In the genomic region with DNA sequence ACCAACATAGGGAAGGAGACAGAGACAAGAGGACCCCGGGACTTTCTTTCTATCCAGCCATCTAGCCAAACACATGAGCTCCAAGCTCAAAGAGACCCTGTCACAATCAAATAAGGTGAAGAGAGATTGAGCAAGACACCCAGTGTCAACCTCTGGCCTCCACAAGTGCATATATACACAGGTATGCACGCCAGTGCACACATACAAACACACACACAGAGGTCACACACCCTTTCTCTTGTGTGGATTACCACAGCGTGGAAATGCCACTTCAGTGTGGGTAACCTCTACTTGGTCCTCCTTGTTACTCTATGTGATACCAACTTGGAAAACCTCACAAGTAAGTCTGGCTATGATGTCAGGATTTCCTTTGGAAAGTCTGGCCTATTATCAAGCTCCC, we compare ENCODE assay signal across 25 mouse cellular contexts.
"Had no signal": no experiment of that assay in that cellular context is flagged by ENCODE, and none has a peak within 500 bp of the region (broad histone marks: within the 10 kb centered on the region; RNA-seq: fewer than 3 reads in every experiment).

No protein-coding gene starts in this region.

- ATAC-seq: forebrain, embryonic 16.5 days; hindbrain, embryonic 16.5 days; inflammation-experienced regulatory T-cells, adult 6 months; intestine, embryonic 15.5 days; intestine, postnatal 0 days had no signal

- H3K4me3 ChIP-seq: gastrocnemius, adult 2 months; heart, adult 2 months; hindbrain, embryonic 10.5 days; hindbrain, embryonic 12.5 days; intestine, embryonic 15.5 days; layer of hippocampus, adult 2 months; left cerebral cortex, adult 2 months; limb, embryonic 10.5 days; limb, embryonic 12.5 days; liver, embryonic 13.5 days had no signal

- H3K9me3 ChIP-seq: hindbrain, embryonic 10.5 days; hindbrain, embryonic 12.5 days; intestine, embryonic 15.5 days; limb, embryonic 10.5 days; limb, embryonic 12.5 days; liver, embryonic 13.5 days had no signal

- H3K27me3 ChIP-seq: hindbrain, embryonic 12.5 days; intestine, embryonic 15.5 days; limb, embryonic 12.5 days; liver, embryonic 13.5 days had no signal

- H3K27ac ChIP-seq: gastrocnemius, adult 2 months; heart, adult 2 months; hindbrain, embryonic 10.5 days; hindbrain, embryonic 12.5 days; hindbrain, embryonic 14.5 days; intestine, embryonic 15.5 days; layer of hippocampus, adult 2 months; left cerebral cortex, adult 2 months; limb, embryonic 10.5 days; limb, embryonic 12.5 days; liver, embryonic 13.5 days had no signal

- H3K36me3 ChIP-seq: hindbrain, embryonic 10.5 days; hindbrain, embryonic 12.5 days; intestine, embryonic 15.5 days; limb, embryonic 10.5 days; limb, embryonic 12.5 days; liver, embryonic 13.5 days had no signal

- H3K4me2 ChIP-seq: heart, embryonic 11.5 days; hindbrain, embryonic 12.5 days; hindbrain, embryonic 14.5 days; intestine, embryonic 15.5 days; limb, embryonic 12.5 days; liver, embryonic 13.5 days had no signal

- DNase-seq: gastrocnemius, adult 2 months; gastrocnemius, postnatal 10 days; gastrocnemius, postnatal 25 days; heart, adult 2 months; heart, postnatal 10 days; heart, postnatal 4 days; kidney, adult 18-20 months; kidney, adult 8-10 months; kidney, postnatal 10 days; kidney, postnatal 25 days; kidney, postnatal 4 days; liver, embryonic 13.5 days had no signal

- H3K9ac ChIP-seq: hindbrain, embryonic 12.5 days; hindbrain, embryonic 14.5 days; intestine, embryonic 15.5 days; limb, embryonic 12.5 days; liver, embryonic 13.5 days had no signal

- H3K4me1 ChIP-seq: intestine, embryonic 15.5 days; limb, embryonic 12.5 days; liver, embryonic 13.5 days had no signal
